Mouse (Mus musculus) CD8-positive naive resting alpha-beta T cell, adult 2 months (primary cell): Measurements from ENCODE around the gene Arpp21.

ENCODE experiments used
- DNase-seq, 2 experiments: peaks; one replicate each; pipeline ENCODE4 v3.0.0; 2022; ENCODE audit warnings: low read depth in 2 of 2, low spot score in 2 of 2

Gene Arpp21

DNA sequence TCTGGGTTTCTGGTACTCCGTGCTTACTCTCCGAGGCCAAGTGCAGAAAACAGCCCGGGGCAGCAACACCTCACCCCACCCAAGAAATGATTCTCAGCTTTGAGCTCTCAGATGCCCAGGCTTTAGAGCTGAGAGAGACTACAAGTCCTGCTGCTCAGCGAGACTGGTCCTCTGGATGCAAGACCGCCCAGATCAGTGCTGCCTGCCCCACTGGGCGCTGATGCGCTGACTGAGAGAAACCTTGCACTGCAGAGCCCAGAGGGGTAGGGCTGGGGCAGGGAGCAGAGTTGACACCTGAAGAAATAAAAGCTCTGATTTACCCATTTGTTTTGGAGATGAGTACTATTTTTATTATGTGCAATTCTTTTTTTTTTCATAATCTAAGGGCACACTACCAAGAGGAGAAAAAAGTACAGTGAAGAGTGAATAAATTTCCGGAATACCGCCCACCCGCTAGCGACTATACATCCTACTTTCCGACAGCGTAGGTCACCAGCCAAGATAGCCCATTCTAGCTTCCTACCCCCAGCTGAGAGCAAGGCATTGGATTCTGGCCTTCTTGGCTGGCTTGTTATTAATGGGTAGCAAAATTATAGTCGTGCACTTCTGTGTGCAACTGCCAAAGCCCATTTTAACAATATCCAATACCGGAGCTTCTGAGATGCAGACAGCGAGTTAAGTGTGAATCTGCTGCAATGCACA, at the start of gene Arpp21:
TSS of gene Arpp21 (minus strand) at position 243 of the 702 bp plus-strand sequence.
- DNase-seq = no peak

GRCm38 (mm10) chr9:112272426-112272969, 36.8 kb upstream of the Arpp21 start:
- no peak for DNase-seq

DNA sequence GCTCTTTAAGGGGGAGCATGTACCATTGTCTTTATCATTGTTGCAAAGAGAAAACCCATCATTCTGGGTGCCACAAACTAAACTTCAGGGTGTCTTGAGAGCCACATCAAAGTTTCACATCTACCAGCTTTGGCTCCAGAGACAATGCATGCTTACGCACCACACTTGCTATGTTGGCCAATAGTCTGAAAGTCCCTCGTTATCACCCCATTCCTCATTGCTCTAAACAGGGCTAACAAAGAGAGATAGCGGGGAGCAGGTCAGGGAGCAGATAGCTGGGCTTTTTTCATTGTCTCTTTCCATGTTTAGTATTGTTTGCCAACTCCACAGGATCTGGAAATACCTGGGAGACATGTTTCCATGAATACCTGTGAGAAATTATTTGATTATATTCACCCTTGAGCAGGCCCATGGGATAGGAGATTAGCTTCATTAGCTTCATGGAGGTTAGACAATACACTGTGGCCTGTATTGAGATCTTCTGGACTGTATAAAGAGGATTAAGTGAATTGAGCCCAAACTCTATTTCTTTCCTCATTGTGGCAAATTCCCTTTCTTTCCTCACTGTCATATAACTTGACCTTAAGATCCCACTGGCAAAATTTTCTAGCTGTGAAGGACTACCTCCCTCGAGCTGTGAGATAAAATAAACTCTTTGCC, 29.4 kb upstream of the Arpp21 start:
- DNase-seq = no peak

- no peak for DNase-seq
Observed at GRCm38 (mm10) chr9:112261986-112262901, 26.5 kb upstream of the Arpp21 start.

DNA sequence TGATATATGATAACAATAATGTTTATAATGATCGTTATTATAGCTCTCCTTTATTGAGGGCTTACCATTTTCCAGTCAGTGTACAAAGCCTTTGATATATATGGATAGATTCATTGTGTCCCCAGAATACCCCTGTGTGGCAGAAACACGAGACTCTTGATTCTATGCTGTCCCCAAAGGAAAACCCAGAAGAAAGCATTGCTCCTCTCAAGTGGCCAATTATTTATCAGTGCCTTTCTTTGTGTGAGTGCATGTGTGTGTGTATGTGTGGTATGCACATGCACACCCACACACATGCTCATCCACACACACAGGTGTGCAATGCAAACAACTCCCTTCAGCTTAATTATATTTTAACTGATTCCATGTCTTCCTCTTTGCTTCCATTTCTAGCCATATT, 25.8 kb upstream of the Arpp21 start:
- no peak for DNase-seq

- no peak for DNase-seq
Observed at GRCm38 (mm10) chr9:112260696-112261095, 25.0 kb upstream of the Arpp21 start.

DNA sequence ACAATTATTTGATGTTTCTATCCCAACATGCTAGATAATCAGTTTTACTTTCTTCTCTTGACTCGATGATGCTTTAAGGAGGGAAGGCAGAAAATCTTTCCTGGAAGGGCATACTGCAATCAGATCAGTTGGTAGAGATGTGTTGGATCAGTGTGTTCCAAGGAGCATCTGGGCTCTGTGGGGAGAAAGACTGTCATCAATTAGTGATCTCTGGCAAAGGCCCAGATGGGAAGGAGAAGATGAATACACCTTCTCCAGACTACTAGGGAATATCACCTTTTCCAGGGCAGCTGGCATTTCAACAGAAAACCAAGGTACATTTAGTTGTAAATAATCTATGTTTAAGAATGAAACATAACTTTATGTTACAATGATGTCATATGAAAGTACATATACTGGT, 22.8 kb upstream of the Arpp21 start:
- no peak for DNase-seq

- no peak for DNase-seq
Observed at GRCm38 (mm10) chr9:112255971-112256370, 20.2 kb upstream of the Arpp21 start.

DNA sequence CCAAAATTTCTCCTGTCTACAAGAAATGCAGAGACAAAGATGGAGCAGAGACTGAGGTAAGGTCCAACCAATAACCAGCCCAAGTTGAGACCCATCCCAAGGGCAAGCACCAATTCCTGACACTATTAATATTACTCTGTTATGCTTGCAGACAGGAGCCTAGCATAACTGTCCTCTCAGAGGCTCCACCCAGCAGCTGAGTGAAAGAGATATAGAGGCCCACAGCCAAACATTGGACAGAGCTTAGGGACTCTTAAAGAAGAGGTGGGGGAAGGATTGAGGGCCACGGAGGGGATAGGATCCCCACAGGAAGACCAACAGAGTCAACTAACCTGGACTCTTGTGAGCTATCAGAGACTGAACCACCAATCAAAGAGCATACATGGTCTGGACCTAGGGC, 18.0 kb upstream of the Arpp21 start:
- DNase-seq = no peak

DNA sequence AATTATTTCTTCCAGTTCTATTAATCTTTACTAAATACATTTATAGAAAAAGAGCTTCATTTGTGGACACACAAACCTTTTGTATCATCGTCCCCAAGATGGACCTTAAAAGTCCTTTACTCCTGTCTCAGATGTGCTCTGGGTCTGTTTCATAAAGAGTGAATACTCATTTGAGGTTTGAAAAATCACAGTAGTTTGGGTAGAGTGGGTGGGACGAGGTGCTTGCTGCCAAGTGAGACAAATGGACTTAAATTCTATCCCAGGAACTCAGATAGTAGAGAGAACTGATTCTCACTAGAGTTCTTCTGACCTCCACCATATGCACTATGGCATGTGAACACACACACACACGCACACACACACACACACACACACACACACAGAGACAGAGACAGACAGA, 16.1 kb upstream of the Arpp21 start:
- DNase-seq = no peak

GRCm38 (mm10) chr9:112251339-112251738, 15.6 kb upstream of the Arpp21 start:
- DNase-seq = no peak

DNA sequence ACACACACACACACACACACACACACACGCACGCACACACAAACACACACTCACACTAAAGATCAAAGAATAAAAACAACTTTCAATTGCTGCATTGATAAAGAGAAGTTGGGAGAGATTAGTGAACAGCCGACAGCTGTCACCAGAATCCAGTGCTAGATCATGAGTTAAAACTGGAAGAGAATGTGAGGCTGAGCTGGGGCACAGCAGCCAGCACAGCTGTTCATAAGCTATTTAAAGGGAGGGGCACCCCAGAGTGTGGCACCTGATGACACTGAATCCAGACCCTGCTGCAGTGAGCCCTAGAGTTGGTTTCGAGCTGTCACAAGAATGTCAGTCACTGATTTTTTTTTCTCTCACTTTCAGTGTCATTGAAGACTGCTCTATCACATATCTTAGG, 14.0 kb upstream of the Arpp21 start:
- DNase-seq = no peak

GRCm38 (mm10) chr9:112247183-112247582, 11.4 kb upstream of the Arpp21 start:
- no peak for DNase-seq

GRCm38 (mm10) chr9:112238168-112238567, 2.4 kb upstream of the Arpp21 start:
- DNase-seq = no peak

DNA sequence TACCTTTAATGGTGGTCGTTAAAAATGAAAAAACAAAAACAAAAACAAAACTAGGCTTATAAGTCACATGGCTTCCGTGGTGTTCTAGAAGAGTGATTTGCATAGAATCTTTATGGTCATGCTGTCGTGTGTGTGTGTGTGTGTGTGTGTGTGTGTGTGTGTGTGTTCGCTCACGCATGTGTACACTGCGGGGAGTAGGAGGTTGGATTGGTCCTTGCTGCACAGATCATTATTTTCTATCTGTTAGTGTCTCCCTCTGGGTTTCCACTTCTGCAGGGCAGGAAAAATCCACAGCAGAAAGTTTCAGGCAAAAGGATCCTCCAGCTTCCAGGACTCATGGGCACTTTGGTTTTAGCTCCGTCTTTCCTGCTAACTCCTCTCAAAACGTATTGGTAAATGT, 813 bp upstream of the Arpp21 start:
- DNase-seq = no peak

DNA sequence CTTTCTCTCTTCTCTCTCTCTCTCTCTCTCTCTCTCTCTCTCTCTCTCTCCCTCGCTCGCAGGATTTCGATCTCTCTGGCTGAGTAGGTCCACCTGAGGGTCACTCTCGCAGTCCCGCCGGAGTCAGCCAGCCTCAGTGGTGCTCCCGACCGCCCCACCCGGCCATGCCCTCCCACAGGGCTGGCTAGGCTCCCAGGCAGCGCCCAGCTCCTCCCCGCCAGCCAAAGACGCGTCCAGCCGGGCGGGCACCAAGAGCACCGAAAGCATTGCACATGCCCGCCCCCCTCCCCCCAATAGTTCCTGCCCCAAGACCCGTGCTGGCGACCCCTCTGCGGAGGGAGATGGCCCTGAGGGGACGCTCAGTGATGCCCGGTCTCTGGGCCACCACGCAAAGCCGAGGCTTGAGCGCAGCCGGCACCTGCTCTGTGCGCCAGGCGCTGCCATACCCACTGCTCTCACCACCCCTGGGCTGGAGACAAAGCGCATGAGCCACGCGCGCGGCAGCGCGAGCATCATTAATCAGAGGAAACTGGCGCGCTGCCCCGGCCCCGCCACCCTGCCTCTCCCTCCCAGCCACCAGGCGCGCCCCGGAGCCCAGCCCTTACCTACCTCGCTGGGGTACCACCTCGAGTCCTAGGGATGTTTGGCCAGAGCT, 570 bp downstream of the Arpp21 start:
- no peak for DNase-seq

DNA sequence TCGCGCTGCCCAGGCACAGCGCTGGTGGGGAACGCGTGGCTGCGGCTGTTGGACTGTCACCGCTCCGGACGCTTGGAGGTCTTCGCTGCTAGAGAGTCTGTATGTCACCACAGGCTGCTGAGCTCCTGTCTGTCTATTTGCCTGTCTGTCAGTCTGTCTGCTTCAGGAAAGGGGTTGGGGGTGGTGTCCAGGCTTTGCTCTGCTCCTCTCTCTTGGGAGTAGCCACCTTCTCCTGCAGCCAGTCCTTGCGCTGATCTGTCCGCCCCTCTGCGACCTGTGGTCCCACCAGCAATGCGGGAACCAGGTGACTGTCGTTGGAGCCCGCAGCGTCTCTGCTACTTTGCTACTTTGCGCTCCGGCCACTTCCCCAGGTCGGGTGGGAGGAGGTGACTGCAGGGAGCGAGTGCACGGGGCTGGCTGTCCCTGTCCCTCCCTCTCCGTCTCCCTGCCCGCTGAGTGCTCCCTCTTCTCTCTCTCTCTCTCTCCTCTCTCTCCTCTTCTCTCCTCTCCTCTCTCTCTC, 1.2 kb downstream of the Arpp21 start:
- no peak for DNase-seq

DNA sequence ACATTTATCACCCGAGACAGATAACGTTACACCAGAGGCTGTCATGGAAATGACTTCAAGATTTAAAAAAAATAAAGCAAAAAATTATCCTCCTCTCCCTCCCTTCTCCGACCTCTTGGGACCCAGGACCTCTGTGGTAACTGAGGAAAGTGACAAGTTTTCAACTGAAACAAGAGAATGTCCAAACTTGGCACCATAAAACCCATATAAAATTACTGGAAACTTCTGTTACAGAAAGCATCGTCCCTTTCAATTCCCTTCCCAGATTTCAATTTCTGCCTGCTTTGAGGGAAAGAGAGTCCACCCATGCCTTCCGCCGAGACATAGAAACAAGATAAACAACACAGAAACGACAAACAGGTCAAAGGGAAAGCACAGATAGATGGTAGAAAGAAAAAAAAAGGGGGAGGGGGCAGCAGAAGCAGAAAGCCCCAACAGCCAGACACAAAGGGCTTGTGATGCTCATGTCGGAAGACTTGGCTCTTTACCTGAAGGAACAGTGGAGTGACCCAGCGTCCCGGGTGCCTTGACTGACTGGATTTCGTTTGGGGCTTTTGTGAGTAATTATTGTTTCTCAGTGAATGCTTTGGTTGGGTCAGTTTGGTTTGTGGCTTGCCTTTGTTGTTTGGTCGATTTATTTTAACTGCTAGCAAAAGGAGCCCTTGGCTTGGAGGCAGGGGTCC, 1.8 kb downstream of the Arpp21 start:
- DNase-seq = no peak

DNA sequence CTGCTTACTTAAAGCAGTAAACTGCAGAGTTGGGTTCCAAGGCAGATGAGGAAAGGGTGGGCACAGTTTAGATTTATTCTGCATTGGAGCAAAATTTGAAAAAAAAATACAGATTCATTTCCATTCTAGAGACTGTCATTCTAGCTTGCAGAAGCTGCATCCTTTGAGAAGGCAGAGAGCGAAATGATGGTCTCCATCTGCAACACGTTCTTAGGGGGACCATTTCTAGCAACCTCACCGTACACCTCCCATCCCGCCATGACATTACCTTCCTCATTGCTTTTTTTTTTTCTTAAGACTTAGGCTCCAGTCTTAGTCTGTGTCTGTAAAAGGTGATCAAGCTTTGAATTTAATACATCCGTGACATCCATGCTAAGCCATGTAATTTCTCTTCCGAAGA, 2.4 kb downstream of the Arpp21 start:
- DNase-seq = no peak

DNA sequence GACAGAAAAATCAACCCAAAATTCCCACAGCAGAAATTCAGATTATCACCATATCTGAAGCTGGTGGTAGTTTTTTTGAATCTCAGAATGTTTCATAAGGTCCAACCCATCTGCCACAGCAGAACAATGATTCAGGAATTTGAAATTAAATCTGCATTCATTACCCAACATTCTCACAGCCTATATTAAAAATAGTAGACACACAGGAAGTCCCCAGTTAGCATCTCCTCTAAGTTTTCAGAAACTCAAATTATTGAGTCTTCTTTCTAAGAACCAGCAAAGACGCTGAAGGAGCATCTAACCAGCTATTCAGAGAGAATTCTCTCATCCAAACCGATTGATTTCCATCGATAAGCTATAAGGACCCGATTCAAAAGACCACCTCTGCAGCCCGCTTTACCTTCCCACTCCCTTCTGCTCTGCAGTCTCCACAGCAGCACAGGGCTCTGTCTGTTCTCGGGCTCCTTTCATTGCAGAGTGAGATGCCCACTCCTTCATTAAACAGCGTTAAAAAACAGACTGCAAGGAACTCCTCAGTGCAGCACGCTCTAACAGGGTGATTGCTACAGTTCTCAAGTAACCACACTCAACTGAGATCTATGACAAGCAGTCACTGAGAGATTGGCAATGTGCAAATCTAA, 3.7 kb downstream of the Arpp21 start:
- DNase-seq = no peak
